Mouse (Mus musculus) megakaryocyte, embryonic 14.5 days (primary cell): ENCODE data around the gene Slc3a1. TPM values are rescaled to one million over a fixed set of nuclear protein-coding genes. Genes with fewer than 3 reads are reported as not detected.

Experiments
- H3K27me3 ChIP-seq: replicated peaks from 2 replicates; pipeline ENCODE3; 2012; ENCODE audit warnings: inconsistent platforms
- H3K36me3 ChIP-seq: replicated peaks from 2 replicates; pipeline ENCODE3; 2012; ENCODE audit warnings: low read length, inconsistent platforms, mixed read lengths
- H3K4me1 ChIP-seq: 2 replicates; pipeline ENCODE4 v1.6.1; 2012; ENCODE audit warnings: inconsistent platforms
- H3K4me3 ChIP-seq: replicated peaks from 2 replicates; pipeline ENCODE3; 2012; ENCODE audit warnings: moderate library complexity, mild to moderate bottlenecking, inconsistent platforms
- H3K9me3 ChIP-seq: 2 replicates; pipeline ENCODE4 v1.6.1; 2012; ENCODE audit warnings: inconsistent platforms
- FLI1 ChIP-seq: IDR thresholded peaks from 2 replicates; pipeline ENCODE4 v1.6.1; 2012; ENCODE audit warnings: low read length, inconsistent platforms, mixed read lengths
- GATA1 ChIP-seq: IDR thresholded peaks from 3 replicates; pipeline ENCODE4 v1.6.1; 2012; ENCODE audit warnings: mixed read lengths, low read length, inconsistent platforms, borderline replicate concordance
- polyA plus RNA-seq: library from polyadenylated mRNA; stranded (reverse); fragments of >175 nt; gene quantifications from 2 replicates; pipeline ENCODE4 v1.2.3, GENCODE M21; 2012; ENCODE audit warnings: low replicate concordance; ENCODE audit not compliant: insufficient read depth

Gene Slc3a1
- polyA plus RNA-seq, 1 experiment, result 0.37 TPM

- TF ChIP-seq FLI1 (no peak), GATA1 (no peak)
- H3K9me3 ChIP-seq, result no peaks in the 10 kb centered on the region
- peak overlapping the region; percentile 50 for H3K4me3 ChIP-seq
- H3K36me3 ChIP-seq, result peaks cover 26% of the 10 kb centered on the region
- peaks cover 36% of the 10 kb centered on the region for H3K4me1 ChIP-seq
- H3K27me3 ChIP-seq, result no peaks in the 10 kb centered on the region
These were observed 9.8 kb upstream of the Slc3a1 start for GRCm38 (mm10) chr17:85018344-85018743.

GRCm38 (mm10) chr17:85018794-85019193 lies 9.4 kb upstream of the Slc3a1 start:
- no peak for TF ChIP-seq GATA1
- H3K9me3 ChIP-seq, result no peaks in the 10 kb centered on the region
- H3K4me1 ChIP-seq, result peaks cover 36% of the 10 kb centered on the region
- peak overlapping the region; percentile 50 for H3K4me3 ChIP-seq
- H3K36me3 ChIP-seq, result peaks cover 22% of the 10 kb centered on the region
- H3K27me3 ChIP-seq, result no peaks in the 10 kb centered on the region

GRCm38 (mm10) chr17:85020343-85020742 lies 7.8 kb upstream of the Slc3a1 start:
- Histone ChIP-seq H3K36me3 (peaks cover 27% of the 10 kb centered on the region), H3K27me3 (no peaks in the 10 kb centered on the region), H3K4me3 (no peak overlapping the region), H3K4me1 (peaks cover 37% of the 10 kb centered on the region), H3K9me3 (no peaks in the 10 kb centered on the region)
- TF ChIP-seq GATA1, result no peak
- TF ChIP-seq FLI1, result no peak

GRCm38 (mm10) chr17:85023247-85024167 lies 4.7 kb upstream of the Slc3a1 start:
- TF ChIP-seq GATA1 (no peak), FLI1 (no peak)
- no peaks in the 10 kb centered on the region for H3K9me3 ChIP-seq
- H3K27me3 ChIP-seq, result no peaks in the 10 kb centered on the region
- peaks cover 32% of the 10 kb centered on the region for H3K4me1 ChIP-seq
- H3K36me3 ChIP-seq, result peaks cover 24% of the 10 kb centered on the region
- peak overlapping the region; percentile 59 for H3K4me3 ChIP-seq

GRCm38 (mm10) chr17:85024237-85024636 lies 3.9 kb upstream of the Slc3a1 start:
- H3K36me3 ChIP-seq, result peaks cover 24% of the 10 kb centered on the region
- H3K4me1 ChIP-seq, result peaks cover 32% of the 10 kb centered on the region
- no peak for TF ChIP-seq FLI1
- H3K27me3 ChIP-seq, result no peaks in the 10 kb centered on the region
- H3K9me3 ChIP-seq, result no peaks in the 10 kb centered on the region
- H3K4me3 ChIP-seq, result no peak overlapping the region

- Histone ChIP-seq H3K27me3 (no peaks in the 10 kb centered on the region), H3K4me3 (no peak overlapping the region), H3K36me3 (peaks cover 21% of the 10 kb centered on the region), H3K9me3 (no peaks in the 10 kb centered on the region), H3K4me1 (peaks cover 33% of the 10 kb centered on the region)
- TF ChIP-seq FLI1 (no peak), GATA1 (no peak)
These were observed 3.0 kb upstream of the Slc3a1 start for GRCm38 (mm10) chr17:85025151-85025550.

- peaks cover 46% of the 10 kb centered on the region for H3K4me1 ChIP-seq
- peaks cover 21% of the 10 kb centered on the region for H3K36me3 ChIP-seq
- no peak overlapping the region for H3K4me3 ChIP-seq
- peaks cover 4% of the 10 kb centered on the region for H3K27me3 ChIP-seq
- TF ChIP-seq FLI1, result no peak
- no peak for TF ChIP-seq GATA1
- no peaks in the 10 kb centered on the region for H3K9me3 ChIP-seq
These were observed 1.7 kb upstream of the Slc3a1 start for GRCm38 (mm10) chr17:85026436-85026835.

- peaks cover 21% of the 10 kb centered on the region for H3K36me3 ChIP-seq
- no peaks in the 10 kb centered on the region for H3K9me3 ChIP-seq
- no peak for TF ChIP-seq GATA1
- no peak for TF ChIP-seq FLI1
- peaks cover 4% of the 10 kb centered on the region for H3K27me3 ChIP-seq
- no peak overlapping the region for H3K4me3 ChIP-seq
- H3K4me1 ChIP-seq, result peaks cover 47% of the 10 kb centered on the region
These were observed 929 bp upstream of the Slc3a1 start for GRCm38 (mm10) chr17:85027247-85027646.

GRCm38 (mm10) chr17:85028797-85029196 lies 621 bp downstream of the Slc3a1 start:
- Histone ChIP-seq H3K27me3 (peaks cover 8% of the 10 kb centered on the region), H3K4me1 (peaks cover 37% of the 10 kb centered on the region), H3K9me3 (no peaks in the 10 kb centered on the region), H3K4me3 (no peak overlapping the region), H3K36me3 (peaks cover 18% of the 10 kb centered on the region)
- TF ChIP-seq GATA1 (no peak), FLI1 (no peak)

GRCm38 (mm10) chr17:85030651-85031050 lies 2.5 kb downstream of the Slc3a1 start:
- H3K27me3 ChIP-seq, result peaks cover 10% of the 10 kb centered on the region
- peaks cover 4% of the 10 kb centered on the region for H3K36me3 ChIP-seq
- no peak overlapping the region for H3K4me3 ChIP-seq
- no peak for TF ChIP-seq GATA1
- no peak for TF ChIP-seq FLI1
- H3K9me3 ChIP-seq, result no peaks in the 10 kb centered on the region
- peaks cover 43% of the 10 kb centered on the region for H3K4me1 ChIP-seq
